Mouse (Mus musculus): ENCODE results near the gene Mbd5. TPM values are rescaled to one million over a fixed set of nuclear protein-coding genes. Genes with fewer than 3 reads are reported as not detected.

The Mbd5 gene
- total and polyA plus RNA-seq, 3 experiments: 0.92 to 45.8 (median 15.2) TPM

DNA sequence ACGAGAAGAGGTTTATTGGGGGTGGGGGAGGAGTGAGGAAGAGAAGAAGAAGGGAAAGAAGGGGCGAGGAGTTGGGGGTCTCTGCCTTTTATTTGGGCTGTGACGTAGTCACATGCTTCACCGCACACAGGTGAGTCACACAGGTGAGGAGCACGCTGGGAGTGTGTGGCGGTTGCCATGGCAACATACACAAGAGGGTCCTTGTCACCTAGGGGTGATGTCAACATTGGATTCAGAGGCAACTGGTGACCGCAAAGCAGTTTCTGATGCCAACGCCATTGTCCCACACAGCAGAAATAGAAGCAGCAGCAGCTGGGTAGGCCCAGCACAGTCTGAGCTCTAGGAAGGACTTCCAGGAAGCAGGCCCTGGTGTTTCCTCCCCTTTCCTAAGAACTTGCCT is 406.6 kb downstream of the Mbd5 start:
- H3K36me3 ChIP-seq (replicated peaks): no peaks in the 10 kb centered on the region
- no peak for ATAC-seq (ENCODE audit: extremely low read depth, insufficient number of reproducible peaks, low FRiP score, poor library complexity, severe bottlenecking)
- H3K9me3 ChIP-seq (replicated peaks): no peaks in the 10 kb centered on the region
- TF ChIP-seq GATA2 (IDR thresholded peaks at IDR 0.05; ENCODE audit: borderline replicate concordance, low read depth, low read length): no peak
- TF ChIP-seq TAL1 (conservative IDR thresholded peaks at IDR 0.05; ENCODE audit: low read depth, low read length): no peak
- TF ChIP-seq CTCF (IDR thresholded peaks at IDR 0.05; ENCODE audit: low read depth, low read length): no peak
- TF ChIP-seq POLR2AphosphoS5 (IDR thresholded peaks at IDR 0.05; ENCODE audit: insufficient replicate concordance, low read depth, low read length): no peak
- TF ChIP-seq GATA1 (IDR thresholded peaks at IDR 0.05; ENCODE audit: borderline replicate concordance, low read length): no peak
- DNase-seq (ENCODE audit: low spot score): no peak
- H3K27me3 ChIP-seq (ENCODE audit: insufficient read depth, low read length): no peaks in the 10 kb centered on the region; the same call in 1 of the 2 replicates
- peaks cover 3% of the 10 kb centered on the region; the same call in 1 of the 2 replicates for H3K4me1 ChIP-seq (ENCODE audit: insufficient read depth, low read depth, low read length)
- no peak overlapping the region for H3K4me3 ChIP-seq (ENCODE audit: low read depth, low read length)

DNA sequence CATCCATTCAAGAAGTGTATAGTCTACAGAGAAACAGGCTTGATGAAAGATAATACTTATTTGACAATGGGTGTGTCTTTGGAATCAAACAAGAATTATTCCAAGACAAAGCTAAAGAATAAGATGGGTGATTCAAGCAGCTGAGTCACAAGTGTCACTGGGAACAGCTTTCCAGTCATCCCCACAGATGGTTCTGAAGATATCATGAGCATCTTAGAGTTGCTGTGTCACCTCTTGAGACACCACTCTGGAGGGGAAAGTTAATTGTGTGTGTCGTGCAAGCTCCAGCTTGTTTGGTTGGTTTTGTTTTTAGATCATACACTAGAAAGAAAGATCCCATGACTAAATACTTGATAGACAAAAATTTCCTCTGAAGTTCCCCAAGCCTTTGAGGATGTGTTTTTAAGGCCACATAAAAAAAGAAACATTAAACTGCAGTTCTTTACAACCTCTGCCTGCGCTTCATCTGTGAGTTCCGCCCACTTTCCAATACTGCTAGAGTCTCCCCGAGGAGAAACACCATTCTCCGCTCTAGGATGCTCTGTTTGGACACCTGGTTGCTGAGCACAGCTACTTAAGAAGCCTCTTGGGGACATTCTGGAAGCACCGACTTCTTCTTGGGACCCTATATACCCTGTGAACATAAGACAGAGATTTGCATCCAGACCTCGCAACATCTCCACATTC is 409.0 kb downstream of the Mbd5 start:
- Histone ChIP-seq H3K4me1 (ENCODE audit: insufficient read depth, low read depth, low read length) (no peaks in the 10 kb centered on the region), H3K9me3 (replicated peaks) (no peaks in the 10 kb centered on the region), H3K4me3 (ENCODE audit: low read depth, low read length) (no peak overlapping the region), H3K27me3 (ENCODE audit: insufficient read depth, low read length) (no peaks in the 10 kb centered on the region; the same call in 1 of the 2 replicates), H3K36me3 (replicated peaks) (no peaks in the 10 kb centered on the region)
- ATAC-seq (ENCODE audit: extremely low read depth, insufficient number of reproducible peaks, low FRiP score, poor library complexity, severe bottlenecking): no peak
- DNase-seq (ENCODE audit: low spot score): no peak
- no peak for TF ChIP-seq CTCF (IDR thresholded peaks at IDR 0.05; ENCODE audit: low read depth, low read length)
- TF ChIP-seq POLR2AphosphoS5 (IDR thresholded peaks at IDR 0.05; ENCODE audit: insufficient replicate concordance, low read depth, low read length): no peak
- TF ChIP-seq GATA1 (IDR thresholded peaks at IDR 0.05; ENCODE audit: borderline replicate concordance, low read length): no peak
- TF ChIP-seq TAL1 (conservative IDR thresholded peaks at IDR 0.05; ENCODE audit: low read depth, low read length): no peak
- no peak for TF ChIP-seq GATA2 (IDR thresholded peaks at IDR 0.05; ENCODE audit: borderline replicate concordance, low read depth, low read length)

DNA sequence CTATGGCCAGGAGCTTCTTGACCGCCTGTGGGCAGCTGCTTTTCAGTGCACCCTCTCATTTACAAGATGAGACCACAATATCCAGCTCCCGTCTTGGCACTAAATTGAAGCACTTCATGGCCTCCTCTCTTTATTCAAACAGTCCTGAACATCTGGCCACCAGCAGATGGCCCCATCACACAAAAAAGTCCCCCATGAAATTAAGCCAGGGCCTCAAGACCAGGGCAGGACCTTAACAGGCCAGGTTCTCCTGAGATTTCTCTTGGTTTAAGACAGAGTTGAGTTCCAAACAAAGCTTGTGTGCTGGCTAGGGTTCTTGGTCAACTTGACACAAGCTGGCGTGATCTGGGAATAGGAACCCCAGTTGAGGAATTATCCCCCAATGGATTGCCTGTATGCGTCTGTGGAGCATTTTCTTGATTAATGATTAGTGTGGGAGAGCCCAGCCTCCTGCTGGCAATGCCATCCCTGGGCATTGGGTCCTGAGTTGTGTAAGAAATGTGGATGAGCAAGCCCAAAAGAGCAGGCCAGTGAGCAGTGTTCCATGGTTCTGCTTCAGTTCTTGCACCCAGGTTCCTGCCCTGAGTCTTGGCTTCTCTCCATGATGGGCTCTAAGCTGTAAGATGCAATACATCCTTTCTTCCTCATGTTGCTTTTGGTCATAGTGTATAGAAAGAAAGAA is 409.7 kb downstream of the Mbd5 start:
- Histone ChIP-seq H3K36me3 (replicated peaks) (no peaks in the 10 kb centered on the region), H3K4me3 (ENCODE audit: low read depth, low read length) (no peak overlapping the region), H3K27me3 (ENCODE audit: insufficient read depth, low read length) (peaks cover under 1% of the 10 kb centered on the region; the same call in 1 of the 2 replicates), H3K9me3 (replicated peaks) (no peaks in the 10 kb centered on the region), H3K4me1 (ENCODE audit: insufficient read depth, low read depth, low read length) (no peaks in the 10 kb centered on the region)
- no peak for TF ChIP-seq CTCF (IDR thresholded peaks at IDR 0.05; ENCODE audit: low read depth, low read length)
- no peak for TF ChIP-seq POLR2AphosphoS5 (IDR thresholded peaks at IDR 0.05; ENCODE audit: insufficient replicate concordance, low read depth, low read length)
- TF ChIP-seq GATA1 (IDR thresholded peaks at IDR 0.05; ENCODE audit: borderline replicate concordance, low read length): no peak
- no peak for TF ChIP-seq TAL1 (conservative IDR thresholded peaks at IDR 0.05; ENCODE audit: low read depth, low read length)
- no peak for TF ChIP-seq GATA2 (IDR thresholded peaks at IDR 0.05; ENCODE audit: borderline replicate concordance, low read depth, low read length)
- no peak for ATAC-seq (ENCODE audit: extremely low read depth, insufficient number of reproducible peaks, low FRiP score, poor library complexity, severe bottlenecking)
- no peak for DNase-seq (ENCODE audit: low spot score)

DNA sequence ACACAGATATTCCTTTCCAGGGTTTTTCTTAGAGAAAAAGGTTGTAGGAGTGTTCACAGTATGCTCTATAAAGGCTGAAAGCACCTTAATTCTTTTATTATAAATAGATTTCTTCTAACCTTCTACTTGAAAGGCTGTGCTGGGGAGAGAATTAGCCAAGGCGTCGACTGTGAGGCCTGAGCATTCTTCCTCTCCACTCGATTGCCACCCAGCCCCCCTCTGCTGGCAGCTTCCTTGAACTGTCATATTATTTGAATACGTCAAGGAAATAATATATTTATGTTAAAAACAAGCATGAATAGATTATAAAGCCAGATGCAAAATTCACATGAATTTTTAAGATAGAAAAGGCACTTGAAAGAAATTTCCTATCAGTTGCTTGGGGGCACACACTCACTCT is 410.4 kb downstream of the Mbd5 start:
- TF ChIP-seq POLR2AphosphoS5 (IDR thresholded peaks at IDR 0.05; ENCODE audit: insufficient replicate concordance, low read depth, low read length) (no peak), GATA2 (IDR thresholded peaks at IDR 0.05; ENCODE audit: borderline replicate concordance, low read depth, low read length) (no peak), GATA1 (IDR thresholded peaks at IDR 0.05; ENCODE audit: borderline replicate concordance, low read length) (no peak), CTCF (IDR thresholded peaks at IDR 0.05; ENCODE audit: low read depth, low read length) (no peak), TAL1 (conservative IDR thresholded peaks at IDR 0.05; ENCODE audit: low read depth, low read length) (no peak)
- no peak for ATAC-seq (ENCODE audit: extremely low read depth, insufficient number of reproducible peaks, low FRiP score, poor library complexity, severe bottlenecking)
- Histone ChIP-seq H3K27me3 (ENCODE audit: insufficient read depth, low read length) (peaks cover 3% of the 10 kb centered on the region; the same call in 1 of the 2 replicates), H3K36me3 (replicated peaks) (no peaks in the 10 kb centered on the region), H3K9me3 (replicated peaks) (no peaks in the 10 kb centered on the region), H3K4me1 (ENCODE audit: insufficient read depth, low read depth, low read length) (no peaks in the 10 kb centered on the region), H3K4me3 (ENCODE audit: low read depth, low read length) (no peak overlapping the region)
- DNase-seq (ENCODE audit: low spot score): no peak

DNA sequence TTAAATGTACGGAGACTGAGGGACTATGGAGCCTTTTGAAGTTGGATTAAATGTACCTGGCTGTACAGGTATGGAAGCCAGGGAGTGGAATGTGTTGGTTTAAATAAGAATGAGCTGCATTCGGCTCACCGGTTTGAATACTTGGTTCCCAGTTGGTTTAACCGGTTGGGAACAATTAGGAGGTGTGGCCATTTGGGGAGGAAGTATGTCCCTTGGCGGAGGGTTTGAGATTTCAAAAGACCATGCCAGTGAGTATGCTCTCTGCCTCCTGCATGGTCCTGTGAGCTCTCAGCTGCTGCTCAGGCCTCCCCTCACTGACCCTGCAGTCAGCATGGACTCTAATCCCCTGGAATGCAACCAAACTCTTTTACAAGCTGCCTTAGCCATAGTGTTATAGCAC is 415.2 kb downstream of the Mbd5 start:
- no peaks in the 10 kb centered on the region for H3K4me1 ChIP-seq (ENCODE audit: insufficient read depth, low read depth, low read length)
- DNase-seq (ENCODE audit: low spot score) (no peak), ATAC-seq (ENCODE audit: extremely low read depth, insufficient number of reproducible peaks, low FRiP score, poor library complexity, severe bottlenecking) (no peak)
- peaks cover 3% of the 10 kb centered on the region for H3K27me3 ChIP-seq (ENCODE audit: insufficient read depth, low read length)
- no peaks in the 10 kb centered on the region for H3K9me3 ChIP-seq (replicated peaks)
- TF ChIP-seq GATA1 (IDR thresholded peaks at IDR 0.05; ENCODE audit: borderline replicate concordance, low read length): no peak
- no peak for TF ChIP-seq CTCF (IDR thresholded peaks at IDR 0.05; ENCODE audit: low read depth, low read length)
- TF ChIP-seq TAL1 (conservative IDR thresholded peaks at IDR 0.05; ENCODE audit: low read depth, low read length): no peak
- no peak for TF ChIP-seq POLR2AphosphoS5 (IDR thresholded peaks at IDR 0.05; ENCODE audit: insufficient replicate concordance, low read depth, low read length)
- no peak for TF ChIP-seq GATA2 (IDR thresholded peaks at IDR 0.05; ENCODE audit: borderline replicate concordance, low read depth, low read length)
- no peak overlapping the region for H3K4me3 ChIP-seq (ENCODE audit: low read depth, low read length)
- no peaks in the 10 kb centered on the region for H3K36me3 ChIP-seq (replicated peaks)

DNA sequence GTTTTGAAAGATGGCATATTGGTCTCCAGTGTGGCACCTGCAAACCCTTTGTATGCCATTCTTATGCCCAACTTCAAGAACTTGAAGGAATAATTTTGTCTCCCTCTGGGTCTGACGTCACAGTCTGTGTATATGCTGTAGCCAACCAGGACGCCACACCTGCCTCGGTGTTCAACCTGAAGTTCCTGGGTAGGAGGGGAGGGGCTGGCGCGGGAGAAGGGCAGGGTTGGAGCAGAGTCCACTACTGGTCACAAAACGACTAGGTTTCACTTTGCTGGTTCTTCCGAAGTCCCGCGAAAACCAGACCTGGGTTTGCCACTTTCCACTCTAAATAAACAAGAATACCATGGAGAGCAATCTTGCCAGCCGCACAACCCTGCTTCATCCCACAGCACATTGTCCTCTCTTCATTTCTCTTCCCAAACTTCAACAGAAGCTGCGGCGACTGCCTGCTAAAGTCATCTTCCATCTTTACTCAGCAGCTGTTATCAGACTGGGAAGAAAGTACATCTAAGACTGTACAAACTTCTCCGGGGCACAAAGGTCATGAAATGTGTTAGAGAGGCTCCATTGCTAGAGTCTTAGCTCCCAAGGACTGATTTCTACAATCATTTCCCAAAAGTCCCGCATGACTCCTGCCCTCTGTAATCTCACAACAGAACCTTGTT is 417.7 kb downstream of the Mbd5 start:
- ATAC-seq (ENCODE audit: extremely low read depth, insufficient number of reproducible peaks, low FRiP score, poor library complexity, severe bottlenecking) (no peak), DNase-seq (ENCODE audit: low spot score) (no peak)
- Histone ChIP-seq H3K9me3 (replicated peaks) (no peaks in the 10 kb centered on the region), H3K27me3 (ENCODE audit: insufficient read depth, low read length) (peaks cover 6% of the 10 kb centered on the region), H3K36me3 (replicated peaks) (no peaks in the 10 kb centered on the region), H3K4me1 (ENCODE audit: insufficient read depth, low read depth, low read length) (no peaks in the 10 kb centered on the region), H3K4me3 (ENCODE audit: low read depth, low read length) (no peak overlapping the region)
- TF ChIP-seq GATA1 (IDR thresholded peaks at IDR 0.05; ENCODE audit: borderline replicate concordance, low read length) (no peak), GATA2 (IDR thresholded peaks at IDR 0.05; ENCODE audit: borderline replicate concordance, low read depth, low read length) (no peak), POLR2AphosphoS5 (IDR thresholded peaks at IDR 0.05; ENCODE audit: insufficient replicate concordance, low read depth, low read length) (no peak), CTCF (IDR thresholded peaks at IDR 0.05; ENCODE audit: low read depth, low read length) (no peak), TAL1 (conservative IDR thresholded peaks at IDR 0.05; ENCODE audit: low read depth, low read length) (no peak)

Measured in G1E (cell line).